Mouse (Mus musculus) forebrain, embryonic 12.5 days (tissue): Measurements from ENCODE around the gene BC051142. TPM values are rescaled to one million over a fixed set of nuclear protein-coding genes. Genes with fewer than 3 reads are reported as not detected.
"Not testable (repeated sequence)": the region's sequence is repeated elsewhere in the genome, so short reads cannot be mapped to it uniquely, and the experiment has no call there.

ENCODE experiments used
- ATAC-seq: fragments of 200-750 bp; cut with Nextera tagmentation; 2 replicates; pipeline ENCODE4 v1.8.0; 2017; ENCODE audit warnings: moderate TSS enrichment; ENCODE audit not compliant: low FRiP score
- H3K27ac ChIP-seq: fragments of 300-500 bp; sonication (generic); 2 replicates; pipeline ENCODE4 v1.5.1; 2016; ENCODE audit warnings: mild to moderate bottlenecking
- H3K27me3 ChIP-seq: fragments of 300-500 bp; sonication (generic); 2 replicates; pipeline ENCODE4 v1.6.1; 2016; ENCODE audit warnings: mild to moderate bottlenecking
- H3K36me3 ChIP-seq: fragments of 300-500 bp; sonication (generic); replicated peaks from 2 replicates; pipeline ENCODE4 v1.6.1; 2016; ENCODE audit warnings: mild to moderate bottlenecking
- H3K4me1 ChIP-seq: fragments of 300-500 bp; sonication (generic); 2 replicates; pipeline ENCODE4 v1.6.1; 2016
- H3K4me2 ChIP-seq: fragments of 300-500 bp; sonication (generic); 2 replicates; pipeline ENCODE4 v1.6.1; 2016; ENCODE audit warnings: mild to moderate bottlenecking, moderate library complexity
- H3K4me3 ChIP-seq: fragments of 300-500 bp; sonication (generic); replicated peaks from 2 replicates; pipeline ENCODE4 v1.5.1; 2016; ENCODE audit warnings: mild to moderate bottlenecking
- H3K9ac ChIP-seq: fragments of 300-500 bp; sonication (generic); 2 replicates; pipeline ENCODE4 v1.6.1; 2016; ENCODE audit warnings: mild to moderate bottlenecking
- H3K9me3 ChIP-seq: fragments of 300-500 bp; sonication (generic); 2 replicates; pipeline ENCODE4 v1.6.1; 2016
- WGBS: fragments of 180-500 bp; shearing (Covaris S2); methylation state at CpG from one replicate; pipeline ENCODE4 v1.1.7; 2016; 5-methylcytosine and 5-hydroxymethylcytosine counted together
- polyA plus RNA-seq: library from polyadenylated mRNA; unstranded; fragments of >200 nt; fragmentation: Nextera tagmentation; extraction: Ambion mirVana; gene quantifications from 2 replicates; pipeline ENCODE4 v1.2.1, GENCODE M21; 2016

BC051142 gene
- polyA plus RNA-seq, 1 experiment from 2014 or later: 2.4 TPM

DNA sequence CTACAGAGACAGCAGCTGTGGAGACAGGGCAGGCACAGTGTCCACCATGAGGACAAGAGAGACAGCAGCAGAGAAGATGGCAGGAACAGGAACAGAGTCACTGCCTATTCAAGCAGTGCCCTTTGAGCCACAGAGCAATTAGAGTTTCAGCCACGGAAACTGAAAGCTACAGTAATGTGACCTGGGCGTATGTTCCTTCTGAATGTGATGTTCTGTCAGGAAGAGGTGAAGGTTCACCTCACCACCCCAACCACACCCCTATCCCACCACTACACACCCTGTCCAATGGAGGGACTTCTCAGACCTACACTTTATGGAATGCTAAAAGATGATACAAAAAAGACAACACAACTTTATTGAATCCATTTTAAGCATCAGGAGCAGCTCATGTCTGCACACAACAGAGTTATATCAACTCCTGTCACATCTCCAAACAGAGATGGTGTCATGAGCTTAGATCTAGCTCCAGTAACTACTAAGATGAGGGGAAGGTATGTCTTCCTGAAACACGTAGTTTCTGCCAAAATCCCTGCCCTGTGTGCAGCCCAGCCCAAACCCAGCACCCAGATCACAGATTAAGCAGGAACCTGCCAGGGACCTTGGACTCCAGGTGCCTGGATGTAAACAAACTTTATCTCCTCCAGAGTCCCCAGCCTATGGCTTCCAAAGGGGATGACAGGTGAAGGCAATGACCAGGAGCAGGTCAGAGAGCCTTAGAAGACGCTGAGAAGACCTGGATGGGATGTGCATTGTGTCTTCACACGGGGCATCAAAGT, 78.8 kb downstream of the BC051142 start, which contains the start of gene Btnl4:
Gene Btnl4, minus strand, starts transcription at position 81 of the 776 bp plus-strand sequence.
- ATAC-seq, H3K9ac ChIP-seq, H3K27ac ChIP-seq, H3K4me3 ChIP-seq, H3K4me2 ChIP-seq, H3K9me3 ChIP-seq, H3K27me3 ChIP-seq, H3K36me3 ChIP-seq, H3K4me1 ChIP-seq: not testable (repeated sequence)
- 89% methylated on average over 5 of the region's 5 CpGs for WGBS

DNA sequence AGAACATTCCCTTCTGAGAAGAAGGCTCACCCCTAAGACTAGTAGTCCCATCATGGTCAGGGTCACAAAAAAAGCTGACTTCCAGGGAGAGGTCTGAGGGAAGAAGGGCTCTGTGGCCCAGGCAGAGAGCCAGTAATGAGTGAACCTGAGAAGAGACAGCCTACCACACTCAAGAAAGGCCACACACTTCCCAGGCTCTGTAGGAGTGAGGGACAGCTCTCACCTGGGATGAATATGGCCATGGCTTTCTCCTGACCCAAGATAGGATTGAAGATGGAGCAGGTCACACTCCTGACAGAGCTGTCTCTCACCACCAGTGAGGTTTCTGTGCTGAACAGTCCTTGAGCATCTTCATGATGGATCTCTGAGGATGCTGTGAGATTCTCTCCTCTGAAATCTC, 94.2 kb downstream of the BC051142 start:
- Histone ChIP-seq H3K27me3 (no peaks in the 10 kb centered on the region), H3K9me3 (no peaks in the 10 kb centered on the region), H3K4me2 (no peak overlapping the region), H3K36me3 (no peaks in the 10 kb centered on the region), H3K4me1 (no peaks in the 10 kb centered on the region), H3K9ac (no peak overlapping the region), H3K27ac (no peak overlapping the region), H3K4me3 (no peak overlapping the region)
- no peak for ATAC-seq

DNA sequence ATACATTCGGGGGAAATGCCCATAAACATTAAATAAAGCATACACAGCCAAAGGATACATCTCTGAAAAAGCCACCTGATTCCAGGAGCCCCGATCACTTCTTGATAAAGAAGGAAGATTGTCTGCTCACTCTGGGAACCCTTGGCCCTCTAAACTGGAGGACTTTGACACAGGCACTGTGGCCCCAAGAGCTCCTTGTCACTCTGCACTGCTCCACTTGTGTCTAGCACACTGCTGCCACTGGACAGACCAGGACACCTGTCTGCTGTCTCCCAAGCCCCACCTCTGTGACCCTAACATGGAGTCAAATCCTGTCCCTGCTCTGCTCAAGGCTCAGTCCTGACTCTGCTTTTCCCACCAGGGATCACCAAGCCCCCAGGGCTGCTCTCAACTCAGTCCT, 96.5 kb downstream of the BC051142 start:
- WGBS: 83% methylated on average over 2 of the region's 2 CpGs
- not testable (repeated sequence) for H3K4me2 ChIP-seq, H3K9me3 ChIP-seq, ATAC-seq, H3K9ac ChIP-seq, H3K4me1 ChIP-seq, H3K4me3 ChIP-seq, H3K27ac ChIP-seq, H3K27me3 ChIP-seq, H3K36me3 ChIP-seq

DNA sequence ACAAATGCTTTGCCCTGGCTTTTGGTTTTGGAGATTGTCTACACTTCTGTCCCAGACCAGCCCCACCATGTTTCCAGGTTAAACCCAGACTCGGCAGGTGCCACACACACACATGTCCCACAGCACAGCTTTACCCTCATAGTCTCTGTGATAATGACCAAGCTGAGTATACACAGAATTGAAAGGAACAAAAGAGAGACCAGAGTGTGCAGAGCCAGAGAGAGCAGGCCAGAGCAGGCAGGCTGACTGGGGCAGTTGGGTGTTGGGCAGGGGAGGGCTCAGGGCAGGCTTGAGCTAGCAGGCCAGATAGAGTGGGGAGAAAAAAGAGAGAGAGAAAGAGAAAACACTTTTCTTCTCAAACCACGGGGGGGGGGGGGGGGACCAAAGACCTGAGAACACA, 97.9 kb downstream of the BC051142 start:
- Histone ChIP-seq H3K27me3 (no peaks in the 10 kb centered on the region), H3K27ac (no peak overlapping the region), H3K9me3 (no peaks in the 10 kb centered on the region), H3K9ac (no peak overlapping the region), H3K4me1 (no peaks in the 10 kb centered on the region), H3K4me3 (no peak overlapping the region), H3K36me3 (no peaks in the 10 kb centered on the region), H3K4me2 (no peak overlapping the region)
- WGBS: 52% methylated on average over 2 of the region's 2 CpGs
- no peak for ATAC-seq

DNA sequence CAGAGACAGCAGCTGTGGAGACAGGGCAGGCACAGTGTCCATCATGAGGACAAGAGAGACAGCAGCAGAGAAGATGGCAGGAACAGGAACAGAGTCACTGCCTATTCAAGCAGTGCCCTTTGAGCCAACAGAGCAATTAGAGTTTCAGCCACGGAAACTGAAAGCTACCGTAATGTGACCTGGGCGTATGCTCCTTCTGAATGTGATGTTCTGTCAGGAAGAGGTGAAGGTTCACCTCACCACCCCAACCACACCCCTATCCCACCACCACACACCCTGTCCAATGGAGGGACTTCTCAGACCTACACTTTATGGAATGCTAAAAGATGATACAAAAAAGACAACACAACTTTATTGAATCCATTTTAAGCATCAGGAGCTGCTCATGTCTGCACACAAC, 98.7 kb downstream of the BC051142 start:
- 90% methylated on average over 3 of the region's 3 CpGs for WGBS
- not testable (repeated sequence) for H3K36me3 ChIP-seq, H3K4me3 ChIP-seq, H3K27ac ChIP-seq, H3K9ac ChIP-seq, ATAC-seq, H3K4me1 ChIP-seq, H3K9me3 ChIP-seq, H3K27me3 ChIP-seq, H3K4me2 ChIP-seq

DNA sequence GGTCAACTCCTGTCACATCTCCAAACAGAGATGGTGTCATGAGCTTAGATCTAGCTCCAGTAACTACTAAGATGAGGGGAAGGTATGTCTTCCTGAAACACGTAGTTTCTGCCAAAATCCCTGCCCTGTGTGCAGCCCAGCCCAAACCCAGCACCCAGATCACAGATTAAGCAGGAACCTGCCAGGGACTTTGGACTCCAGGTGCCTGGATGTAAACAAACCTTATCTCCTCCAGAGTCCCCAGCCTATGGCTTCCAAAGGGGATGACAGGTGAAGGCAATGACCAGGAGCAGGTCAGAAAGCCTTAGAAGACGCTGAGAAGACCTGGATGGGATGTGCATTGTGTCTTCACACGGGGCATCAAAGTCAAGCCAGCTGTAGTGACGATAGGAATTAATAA, 99.1 kb downstream of the BC051142 start:
- not testable (repeated sequence) for H3K4me1 ChIP-seq, H3K4me2 ChIP-seq, H3K4me3 ChIP-seq, H3K36me3 ChIP-seq, H3K9ac ChIP-seq, H3K27ac ChIP-seq, H3K27me3 ChIP-seq, H3K9me3 ChIP-seq, ATAC-seq
- WGBS: 86% methylated on average over 4 of the region's 4 CpGs

DNA sequence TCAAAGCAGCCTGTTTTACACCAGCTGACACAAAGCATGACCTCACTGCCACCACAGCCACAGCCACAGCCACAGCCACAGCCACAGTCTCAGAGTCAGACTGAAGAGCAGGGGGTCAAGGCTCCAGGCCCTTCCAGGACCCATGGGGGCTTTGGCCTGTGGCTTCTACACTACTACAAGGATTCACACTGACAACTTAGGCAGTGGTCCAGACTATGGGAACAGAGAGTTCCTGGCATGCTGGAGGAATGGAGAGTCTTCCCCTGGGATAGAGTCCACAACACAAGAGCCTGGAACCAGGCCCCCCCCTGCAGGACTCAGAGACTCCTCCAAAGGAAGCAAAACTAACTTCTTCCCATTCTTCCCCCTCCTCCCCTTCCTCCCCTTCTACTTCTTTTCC, 109.0 kb downstream of the BC051142 start:
- Histone ChIP-seq H3K4me1 (no peaks in the 10 kb centered on the region), H3K9ac (no peak overlapping the region)
- ATAC-seq: no peak

More for the DNA sequence above, 109.0 kb downstream of the BC051142 start:
- H3K27ac ChIP-seq: no peak overlapping the region
- H3K9me3 ChIP-seq: no peaks in the 10 kb centered on the region
- H3K4me3 ChIP-seq: no peak overlapping the region
- no peak overlapping the region for H3K4me2 ChIP-seq
- no peaks in the 10 kb centered on the region for H3K36me3 ChIP-seq
- H3K27me3 ChIP-seq: no peaks in the 10 kb centered on the region

Other genes with a start within 250 kb of the BC051142 start
- 0.38 and 0.69 TPM in 2 replicates for gene H2-DMb1, start 245.7 kb upstream of the BC051142 start, polyA plus RNA-seq
- gene Tap1, start 211.3 kb upstream of the BC051142 start, polyA plus RNA-seq: 1.3 and 2.2 TPM in 2 replicates
- 0.78 and 1.1 TPM in 2 replicates for gene Psmb9, start 211.1 kb upstream of the BC051142 start, polyA plus RNA-seq
- gene Psmb8, start 201.1 kb upstream of the BC051142 start, polyA plus RNA-seq: 0.53 and 1.7 TPM in 2 replicates
- gene Tap2, start 195.3 kb upstream of the BC051142 start, polyA plus RNA-seq: 0.47 and 1.1 TPM in 2 replicates
- not detected in 2 replicates for gene H2-Ob, start 159.9 kb upstream of the BC051142 start, polyA plus RNA-seq
- gene H2-Ab1, start 141.1 kb upstream of the BC051142 start, polyA plus RNA-seq: 1.9 and 2.5 TPM in 2 replicates
- gene H2-Aa, start 111.0 kb upstream of the BC051142 start, polyA plus RNA-seq: not detected in 2 replicates
- gene H2-Eb1, start 93.0 kb upstream of the BC051142 start, polyA plus RNA-seq: 1.1 and 1.2 TPM in 2 replicates
- not detected in 2 replicates for gene H2-Eb2, start 73.2 kb upstream of the BC051142 start, polyA plus RNA-seq
- gene Btnl2, start 44.0 kb upstream of the BC051142 start, polyA plus RNA-seq: not detected in 2 replicates
- gene Btnl1, start 21.7 kb upstream of the BC051142 start, polyA plus RNA-seq: not detected in 2 replicates
- not detected in 2 replicates for gene Btnl4, start 78.5 kb downstream of the BC051142 start, polyA plus RNA-seq
- gene Btnl6, start 118.5 kb downstream of the BC051142 start, polyA plus RNA-seq: not detected in 2 replicates
- 6.9 and 9.5 TPM in 2 replicates for gene Notch4, start 165.4 kb downstream of the BC051142 start, polyA plus RNA-seq
- 2.0 and 2.7 TPM in 2 replicates for gene Gpsm3, start 191.0 kb downstream of the BC051142 start, polyA plus RNA-seq
- 16.6 and 17.8 TPM in 2 replicates for gene Pbx2, start 192.4 kb downstream of the BC051142 start, polyA plus RNA-seq
- gene Ager, start 199.0 kb downstream of the BC051142 start, polyA plus RNA-seq: 2.6 and 2.9 TPM in 2 replicates
- gene Rnf5, start 204.9 kb downstream of the BC051142 start, polyA plus RNA-seq: 241 and 247 TPM in 2 replicates
- 70.5 and 73.9 TPM in 2 replicates for gene Agpat1, start 205.4 kb downstream of the BC051142 start, polyA plus RNA-seq
- 3.2 and 4.6 TPM in 2 replicates for gene Egfl8, start 217.2 kb downstream of the BC051142 start, polyA plus RNA-seq
- gene Ppt2, start 229.7 kb downstream of the BC051142 start, polyA plus RNA-seq: 20.3 and 21.2 TPM in 2 replicates
- gene Prrt1, start 230.7 kb downstream of the BC051142 start, polyA plus RNA-seq: 2.9 and 3.9 TPM in 2 replicates
- 13.9 and 14.6 TPM in 2 replicates for gene Fkbpl, start 245.9 kb downstream of the BC051142 start, polyA plus RNA-seq
- 107 and 109 TPM in 2 replicates for gene Atf6b, start 248.3 kb downstream of the BC051142 start, polyA plus RNA-seq